ENCODE assay signal across 20 mouse cellular contexts in the genomic region with DNA sequence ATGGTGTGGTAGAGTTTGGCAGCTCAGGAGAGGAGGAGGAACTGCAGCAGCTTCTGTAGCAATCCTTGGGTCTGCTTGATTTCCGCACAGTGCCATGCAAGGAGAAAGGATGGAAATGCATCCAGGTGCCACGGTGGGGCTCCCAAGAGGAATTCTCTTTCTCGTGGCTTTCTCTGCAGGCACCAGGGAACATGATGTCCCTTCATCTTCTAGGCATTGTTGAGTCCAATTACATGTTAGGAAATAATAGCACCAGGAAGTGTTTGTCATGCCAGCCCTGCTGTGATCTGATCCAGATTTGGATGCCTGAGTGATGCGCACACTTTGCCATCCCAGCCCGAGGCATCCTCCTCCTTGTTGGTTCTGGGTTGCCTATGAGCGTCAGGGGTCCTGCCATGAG.
A peak's percentile ranks its signal among the peaks of the same experiment; 100 is the strongest.
DNase-seq lines count a peak whose midpoint lies in the region; ATAC-seq and TF ChIP-seq lines count a peak whose summit lies in the region.
"Had no signal": no experiment of that assay in that cellular context is flagged by ENCODE, and none has a peak within 500 bp of the region (broad histone marks: within the 10 kb centered on the region; RNA-seq: fewer than 3 reads in every experiment).

No protein-coding gene starts in this region.

- no peak for ATAC-seq in stomach, postnatal 0 days (ENCODE audit: low FRiP score, low TSS enrichment)
- ATAC-seq: forebrain, postnatal 0 days; hindbrain, embryonic 16.5 days; inflammation-experienced regulatory T-cells, adult 6 months; intestine, postnatal 0 days had no signal

- no peaks in the 10 kb centered on the region for H3K36me3 ChIP-seq in stomach, postnatal 0 days (ENCODE audit: control insufficient read depth, insufficient read depth, low read length)
- H3K36me3 ChIP-seq: embryonic facial prominence, embryonic 13.5 days; forebrain, embryonic 12.5 days; heart, embryonic 13.5 days; hindbrain, embryonic 12.5 days had no signal

- TF ChIP-seq EP300 in stomach, postnatal 0 days (optimal IDR thresholded peaks at IDR 0.05): no peak

- no peak overlapping the region for H3K4me3 ChIP-seq in cerebellum, adult 2 months (replicated peaks; ENCODE audit: insufficient read depth, low read depth, low read length)
- H3K4me3 ChIP-seq in stomach, postnatal 0 days (ENCODE audit: low read depth, low read length): no peak overlapping the region
- H3K4me3 ChIP-seq: embryonic facial prominence, embryonic 13.5 days; forebrain, embryonic 12.5 days; gastrocnemius, adult 2 months; heart, embryonic 13.5 days; hindbrain, embryonic 12.5 days had no signal

- H3K9me3 ChIP-seq in stomach, postnatal 0 days (ENCODE audit: control insufficient read depth, low read length): no peaks in the 10 kb centered on the region
- H3K9me3 ChIP-seq: embryonic facial prominence, embryonic 13.5 days; forebrain, embryonic 12.5 days; heart, embryonic 13.5 days had no signal

- peaks cover 23% of the 10 kb centered on the region for H3K4me1 ChIP-seq in cerebellum, adult 2 months (ENCODE audit: control insufficient read depth, insufficient read depth, low read length)
- no peaks in the 10 kb centered on the region for H3K4me1 ChIP-seq in stomach, postnatal 0 days (replicated peaks; ENCODE audit: control insufficient read depth, insufficient read depth)
- H3K4me1 ChIP-seq: embryonic facial prominence, embryonic 13.5 days; forebrain, embryonic 12.5 days; heart, embryonic 13.5 days; hindbrain, embryonic 12.5 days had no signal

- H3K27ac ChIP-seq in cerebellum, adult 2 months (ENCODE audit: insufficient read depth, low read length): no peak overlapping the region
- no peak overlapping the region for H3K27ac ChIP-seq in stomach, postnatal 0 days (replicated peaks)
- H3K27ac ChIP-seq: embryonic facial prominence, embryonic 13.5 days; forebrain, embryonic 12.5 days; gastrocnemius, adult 2 months; heart, embryonic 13.5 days; hindbrain, embryonic 12.5 days had no signal

- peak; percentile 54 for DNase-seq in cerebellum, adult 11 months
- DNase-seq in cerebellum, adult 2 months: peak; percentile 65 to 77
- DNase-seq in cerebellum, postnatal 10 days: peak; percentile 45 to 49
- DNase-seq in stomach, postnatal 0 days (ENCODE audit: low spot score): no peak
- no peak for DNase-seq in right cerebral cortex, postnatal 14 days
- DNase-seq in right cerebral cortex, postnatal 25 days: no peak
- DNase-seq in kidney, postnatal 10 days: no peak
- DNase-seq: adrenal gland, postnatal 10 days; forebrain, postnatal 0 days; gastrocnemius, adult 2 months; gastrocnemius, postnatal 25 days; heart, postnatal 4 days; kidney, adult 8-10 months had no signal

- 9% methylated on average over 6 of the region's 6 CpGs for WGBS in cerebellum, adult 2 months
- WGBS in stomach, postnatal 0 days: 84% methylated on average over 6 of the region's 6 CpGs

- H3K9ac ChIP-seq in stomach, postnatal 0 days (ENCODE audit: low read length): no peak overlapping the region
- H3K9ac ChIP-seq: embryonic facial prominence, embryonic 13.5 days; forebrain, embryonic 12.5 days; forebrain, postnatal 0 days; heart, embryonic 13.5 days; hindbrain, embryonic 12.5 days had no signal

- no peaks in the 10 kb centered on the region for H3K27me3 ChIP-seq in cerebellum, adult 2 months (ENCODE audit: control insufficient read depth, insufficient read depth, low read length)
- no peaks in the 10 kb centered on the region for H3K27me3 ChIP-seq in stomach, postnatal 0 days (ENCODE audit: control insufficient read depth, insufficient read depth, low read length)
- H3K27me3 ChIP-seq: embryonic facial prominence, embryonic 13.5 days; forebrain, embryonic 12.5 days; heart, embryonic 13.5 days; hindbrain, embryonic 12.5 days had no signal

- no peak for TF ChIP-seq POLR2A in cerebellum, adult 2 months (IDR thresholded peaks at IDR 0.05; ENCODE audit: borderline replicate concordance, insufficient read depth, low read length)

- peak; percentile 20; the same call in 1 of the 2 replicates for TF ChIP-seq CTCF in cerebellum, adult 2 months (IDR thresholded peaks at IDR 0.05; ENCODE audit: borderline replicate concordance, insufficient read depth, low read depth, low read length)
- no peak for TF ChIP-seq CTCF in stomach, postnatal 0 days (IDR thresholded peaks at IDR 0.05; ENCODE audit: low read depth)

- H3K4me2 ChIP-seq in stomach, postnatal 0 days (replicated peaks; ENCODE audit: low read depth): no peak overlapping the region
- H3K4me2 ChIP-seq: embryonic facial prominence, embryonic 13.5 days; forebrain, embryonic 12.5 days; heart, embryonic 13.5 days; hindbrain, embryonic 12.5 days had no signal

Comparison
In these comparisons a context has a peak if more than half of its experiments do, and no peak if none do; other contexts are left out.
1. DNase-seq: peak in cerebellum, adult 11 months (single experiment), cerebellum, adult 2 months (2 of 2) and cerebellum, postnatal 10 days (2 of 2); none in stomach, postnatal 0 days (single experiment), right cerebral cortex, postnatal 14 days (single experiment), right cerebral cortex, postnatal 25 days (single experiment) and kidney, postnatal 10 days (single experiment).